Mouse (Mus musculus) cerebellum, adult 11 months (tissue): ENCODE data around the gene Mcemp1.

ENCODE experiments used
- DNase-seq: peaks from one replicate; pipeline ENCODE4 v3.0.0; 2022

The Mcemp1 gene

DNA sequence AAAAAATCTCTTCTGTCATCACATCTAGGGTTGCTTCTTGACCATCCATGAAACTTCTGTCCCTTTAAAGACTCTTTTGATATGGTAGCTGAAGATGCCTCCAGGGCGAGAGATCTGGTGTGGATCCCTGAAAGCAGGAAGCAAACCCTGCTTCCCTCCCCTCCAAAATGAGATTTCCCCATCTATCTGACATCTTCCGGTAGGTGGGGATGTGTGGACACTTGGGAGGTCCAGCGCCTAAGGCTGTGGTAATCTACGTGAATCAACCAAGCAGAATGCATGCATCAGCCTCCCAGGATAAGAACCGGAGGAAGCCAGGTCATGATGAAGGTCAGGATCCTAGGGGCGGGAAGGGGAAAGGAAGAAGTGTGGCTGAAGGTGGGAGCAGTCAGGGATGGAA, at the start of gene Mcemp1:
TSS of gene Mcemp1 (plus strand) at position 248 of the 400 bp plus-strand sequence.
- no peak for DNase-seq

DNA sequence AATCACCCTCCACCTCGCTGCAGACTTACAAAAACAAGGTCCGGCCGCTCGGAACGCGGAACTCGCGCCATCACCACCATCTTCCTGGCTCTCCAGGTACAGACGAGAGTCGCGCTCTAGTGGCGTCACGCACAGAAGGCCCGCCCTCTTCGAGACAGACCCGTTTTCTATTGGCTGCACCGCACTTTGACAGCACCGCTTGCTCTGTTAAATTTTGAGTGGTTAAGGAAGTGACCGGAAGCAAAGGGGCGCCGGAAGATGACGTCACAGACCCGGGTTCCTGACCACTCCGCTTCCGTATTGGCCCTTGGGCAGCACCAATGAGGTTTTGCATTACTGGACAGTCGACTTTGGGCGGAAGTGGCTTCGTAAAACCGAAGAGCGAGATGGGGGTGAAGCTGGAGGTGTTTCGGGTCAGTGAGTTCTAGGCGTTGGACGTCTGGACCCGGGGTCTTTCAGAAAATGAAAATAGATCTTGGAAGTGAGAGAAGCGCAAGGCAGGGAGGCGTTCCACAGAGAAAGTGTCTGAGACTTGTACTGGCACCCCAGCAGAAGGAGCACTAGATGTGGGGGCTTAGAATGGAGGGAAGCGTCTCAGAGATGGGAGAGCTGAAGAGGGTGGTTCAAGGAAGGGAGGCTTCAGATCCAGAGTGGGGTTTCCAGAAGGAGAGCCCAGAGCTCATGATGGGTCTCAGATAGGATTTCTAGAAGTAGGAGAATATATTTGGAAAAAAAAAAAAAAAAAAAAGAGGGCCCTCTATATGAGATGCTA, 44.2 kb upstream of the Mcemp1 start, which contains the start of the genes Xab2 and Pet100:
TSS of gene Xab2 (minus strand) at position 118 of the 772 bp plus-strand sequence.
TSS of gene Pet100 (plus strand) at position 350 of the 772 bp plus-strand sequence.
- DNase-seq: peak; percentile 98

DNA sequence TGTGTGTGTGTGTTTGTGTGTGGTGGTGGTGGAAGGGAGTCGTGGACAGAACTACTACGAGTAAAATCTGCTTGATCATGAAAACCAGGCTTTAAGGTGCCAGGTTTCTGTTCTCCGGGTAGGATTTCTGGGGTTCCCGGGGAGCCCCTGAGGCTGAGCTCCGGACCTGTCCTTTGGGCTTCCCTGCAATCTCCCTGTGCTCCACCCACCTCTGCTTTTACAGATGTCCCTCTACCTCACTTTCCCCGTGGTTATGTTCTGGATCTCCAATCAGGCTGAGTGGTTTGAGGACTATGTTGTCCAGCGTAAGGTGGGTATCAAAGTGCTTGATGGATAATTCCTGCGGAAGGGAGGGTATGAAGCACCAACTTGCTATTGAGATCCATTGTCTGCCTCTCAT, 43.4 kb upstream of the Mcemp1 start:
- no peak for DNase-seq

DNA sequence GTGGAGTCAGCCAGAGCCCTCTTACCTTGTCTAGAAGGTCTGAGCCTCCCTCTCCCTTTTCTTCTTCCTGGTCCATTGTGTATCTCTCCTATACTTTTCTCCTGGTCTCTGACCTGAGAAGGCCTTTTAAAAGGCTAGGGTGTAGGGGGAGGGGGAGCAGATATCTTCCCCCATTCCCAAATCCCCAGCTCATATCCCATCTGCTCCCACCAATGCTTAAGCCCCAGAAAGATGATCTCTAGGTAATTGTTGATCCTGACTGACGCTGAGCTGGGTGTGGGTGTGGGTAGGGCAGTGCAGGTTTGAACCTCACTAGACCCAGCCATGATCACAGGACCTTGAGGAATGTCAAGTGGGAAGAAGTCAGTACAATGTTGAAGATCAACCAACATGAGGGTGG, 40.1 kb upstream of the Mcemp1 start, which contains the start of gene Pcp2:
TSS of gene Pcp2 (minus strand) at position 101 of the 400 bp plus-strand sequence.
- no peak for DNase-seq

DNA sequence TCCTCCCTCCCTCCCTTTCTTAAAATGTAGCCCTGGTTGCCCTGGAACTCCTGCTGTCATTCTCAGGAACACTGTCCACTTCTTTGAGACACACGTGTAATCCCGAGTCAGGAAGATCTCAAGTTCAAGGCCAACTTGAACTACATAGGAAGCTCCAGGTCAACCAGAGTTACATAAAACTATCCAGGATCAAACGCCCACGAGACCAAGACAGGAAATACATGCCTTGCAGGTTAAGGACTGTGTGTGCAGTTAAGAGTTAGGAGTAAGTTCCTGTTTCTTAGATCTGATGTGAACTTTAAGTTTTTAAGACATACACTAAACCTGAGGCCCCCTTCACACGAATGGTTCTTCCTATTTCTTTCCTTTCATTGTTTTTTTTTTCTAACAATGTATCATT, 38.6 kb upstream of the Mcemp1 start:
- no peak for DNase-seq

DNA sequence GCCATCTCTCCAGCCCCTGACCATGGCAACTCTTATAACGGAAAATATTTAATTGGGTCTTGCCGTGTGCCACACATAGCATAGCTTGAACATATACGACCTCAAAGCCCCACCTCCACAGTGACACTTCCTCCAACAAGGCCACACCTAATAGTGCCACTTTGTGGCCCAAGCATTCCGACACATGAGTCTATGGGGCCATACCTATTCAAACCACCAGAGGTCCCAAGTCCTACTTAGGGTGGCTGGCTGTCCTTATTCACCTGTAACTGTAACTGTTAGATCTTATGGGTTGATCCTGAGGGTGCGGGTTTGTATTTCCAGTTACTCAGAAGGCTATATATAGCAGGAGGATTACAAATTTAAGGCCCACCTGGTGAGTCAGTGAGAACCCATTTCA, 37.5 kb upstream of the Mcemp1 start:
- no peak for DNase-seq

DNA sequence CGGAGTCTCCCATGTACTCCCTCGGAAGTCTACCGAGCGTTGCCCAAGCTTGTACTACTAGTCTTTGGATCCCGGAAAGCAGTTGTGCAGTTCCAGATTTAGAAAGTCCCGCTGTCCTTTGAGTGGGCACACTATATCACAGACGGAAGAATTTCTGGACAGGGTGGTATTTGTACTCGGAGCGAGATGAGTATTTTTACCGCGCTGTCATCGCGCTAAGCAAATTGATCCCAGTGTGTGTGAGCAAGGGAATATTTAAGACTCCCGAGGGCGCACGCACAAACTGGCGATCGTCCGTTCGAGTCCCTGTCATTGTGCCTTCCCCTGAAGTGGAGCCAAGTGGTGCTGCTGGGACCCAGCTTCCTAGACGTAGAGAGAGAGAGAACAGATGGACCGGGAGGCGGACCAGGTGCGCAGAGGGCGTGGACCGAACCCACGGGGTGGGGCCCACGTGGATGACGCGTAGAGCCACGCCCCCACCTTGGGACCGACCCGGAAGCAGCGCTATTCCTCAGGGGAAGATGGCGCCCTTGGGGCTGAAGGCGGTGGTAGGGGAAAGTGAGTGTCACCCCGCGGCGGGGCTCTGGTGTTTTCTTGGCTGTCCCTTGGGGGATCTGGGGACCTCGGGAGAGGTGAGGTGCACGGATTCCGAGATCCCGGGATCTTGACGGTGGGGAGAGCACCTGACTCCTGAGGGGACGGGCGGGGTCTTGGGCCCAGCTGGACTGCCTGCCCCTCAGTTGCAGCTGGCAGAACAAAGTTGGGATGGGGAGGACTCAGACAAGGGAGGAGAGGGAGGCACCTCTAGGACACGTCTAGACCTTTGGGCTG, 34.7 kb upstream of the Mcemp1 start, which contains the start of gene Stxbp2:
TSS of gene Stxbp2 (plus strand) at position 309 of the 831 bp plus-strand sequence.
- DNase-seq: peak; percentile 80

DNA sequence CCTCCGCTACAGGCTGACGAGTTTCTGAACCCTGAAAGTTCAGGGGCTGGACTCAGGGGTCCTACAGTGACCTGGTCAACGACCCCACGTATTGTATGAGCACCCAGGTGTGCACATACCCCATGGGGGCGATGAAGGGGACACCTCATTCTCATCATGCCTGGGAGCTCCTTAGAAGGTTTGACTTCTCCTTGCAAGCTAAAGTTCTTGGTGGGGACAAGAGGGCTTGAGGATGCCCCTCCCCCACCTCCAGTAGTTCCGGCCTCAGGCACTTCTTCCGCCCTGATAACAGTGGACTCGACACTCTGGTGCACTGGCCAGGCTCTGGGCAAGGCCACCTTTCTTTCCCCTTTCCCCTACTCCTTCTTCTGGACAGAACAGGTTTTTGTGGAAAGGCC, 34.1 kb upstream of the Mcemp1 start:
- DNase-seq: no peak

DNA sequence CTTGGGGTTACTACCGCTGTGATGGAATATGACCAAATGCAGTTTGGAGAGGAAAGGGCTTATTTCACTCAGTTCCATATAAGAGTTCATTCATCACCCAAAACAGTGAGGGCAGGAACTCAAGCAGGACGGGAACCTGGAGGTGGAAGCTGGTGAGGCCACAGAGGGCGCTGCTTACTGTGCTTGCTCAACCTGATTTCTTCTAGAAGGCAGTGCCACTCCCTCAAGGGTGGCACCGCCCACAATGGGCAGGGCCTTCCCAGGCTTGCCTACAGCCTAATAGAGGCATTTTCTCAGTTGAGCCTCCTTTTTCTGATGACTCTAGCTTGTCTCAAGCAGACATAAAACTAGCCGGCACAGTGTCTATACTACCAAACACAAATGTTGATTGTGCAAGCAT, 19.8 kb upstream of the Mcemp1 start:
- DNase-seq: no peak

DNA sequence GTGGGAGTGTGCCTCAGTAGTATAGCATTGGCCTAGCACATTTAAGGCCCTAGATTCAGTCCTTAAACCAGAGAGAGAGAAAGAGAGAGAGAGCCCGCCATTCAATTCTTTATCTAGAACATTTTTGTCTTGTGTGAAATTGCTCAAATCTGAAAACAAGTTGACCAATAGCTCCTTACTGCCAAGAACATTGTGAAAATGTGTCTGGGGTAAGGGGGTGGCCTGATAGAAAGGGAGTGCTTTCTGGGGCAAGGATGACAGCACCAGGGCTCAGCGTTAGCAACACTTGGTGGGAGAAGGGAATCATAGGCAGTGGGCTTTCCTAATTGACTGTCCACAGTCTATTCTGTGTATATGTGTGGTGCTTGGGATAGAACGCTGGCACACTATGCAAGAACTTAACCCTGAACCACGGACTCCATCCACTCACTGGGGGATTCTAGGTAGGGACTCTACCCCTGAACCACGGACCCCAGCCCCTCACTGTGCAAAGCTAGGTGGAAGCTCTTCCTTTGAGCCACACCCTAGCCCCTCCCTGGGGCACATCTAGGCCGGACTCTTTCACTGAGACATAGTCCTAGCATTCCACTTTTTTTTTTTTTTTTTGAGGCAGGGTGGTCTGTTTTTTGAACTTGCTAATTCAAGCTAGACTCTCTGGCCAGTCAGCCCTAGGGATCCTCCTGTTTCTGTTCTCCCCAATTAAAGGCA, 18.6 kb upstream of the Mcemp1 start:
- DNase-seq: no peak

DNA sequence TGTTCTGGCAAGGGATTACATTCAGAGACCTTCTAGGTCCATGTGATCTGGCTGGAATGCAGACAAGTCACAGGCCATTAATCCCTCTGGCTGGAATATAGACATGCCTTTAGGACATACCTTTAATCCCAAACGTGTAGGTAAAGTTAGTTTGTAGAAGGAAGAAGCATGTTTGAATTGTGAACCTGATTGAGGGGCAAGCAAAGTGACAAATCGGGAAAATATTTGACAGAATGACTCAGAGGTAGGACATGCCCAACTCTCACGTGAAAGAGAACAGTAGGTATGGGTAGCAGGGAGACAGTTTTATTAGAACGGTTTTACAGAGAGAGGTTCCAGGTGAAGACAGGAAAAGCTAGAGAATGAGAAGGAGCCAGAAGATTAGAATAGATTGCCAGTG, 18.0 kb upstream of the Mcemp1 start:
- no peak for DNase-seq

DNA sequence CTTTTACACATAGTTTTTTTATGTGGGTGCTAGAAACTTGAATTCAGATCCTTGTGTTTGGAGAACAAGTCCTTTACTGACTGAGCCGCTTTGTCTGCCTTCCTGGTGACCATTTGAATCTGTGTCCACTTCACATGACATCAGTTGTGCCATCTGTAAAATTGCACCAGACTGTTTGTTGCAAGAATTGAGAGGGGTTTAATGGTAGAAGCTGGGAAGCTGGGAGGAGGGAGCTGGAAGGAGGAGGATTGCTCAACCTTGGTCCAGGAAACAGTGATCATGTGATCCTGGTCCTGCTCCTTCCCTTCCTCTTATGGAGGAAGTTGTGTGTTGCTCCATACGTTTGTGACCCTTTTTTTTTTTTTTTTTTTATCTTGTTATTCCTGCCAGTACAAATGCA, 17.3 kb upstream of the Mcemp1 start:
- no peak for DNase-seq

DNA sequence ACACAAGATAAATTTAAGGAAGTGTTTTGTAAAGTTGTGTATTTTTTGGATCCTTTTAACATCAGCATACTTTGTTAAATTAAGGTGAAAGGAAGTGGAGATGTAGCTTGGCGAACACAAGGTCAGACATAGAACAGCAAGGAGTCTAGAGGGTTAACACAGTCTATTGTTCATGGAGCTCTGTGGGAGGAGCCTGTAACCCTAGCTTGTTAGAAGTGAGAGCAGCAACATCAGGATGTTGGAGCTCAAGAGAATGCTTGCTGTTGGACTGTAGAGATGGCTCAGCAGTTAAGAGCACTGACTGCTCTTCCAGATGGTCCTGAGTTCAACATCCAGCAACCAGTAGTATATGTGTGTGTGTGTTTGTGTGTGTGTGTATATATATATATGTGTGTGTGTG, 16.6 kb upstream of the Mcemp1 start:
- no peak for DNase-seq

DNA sequence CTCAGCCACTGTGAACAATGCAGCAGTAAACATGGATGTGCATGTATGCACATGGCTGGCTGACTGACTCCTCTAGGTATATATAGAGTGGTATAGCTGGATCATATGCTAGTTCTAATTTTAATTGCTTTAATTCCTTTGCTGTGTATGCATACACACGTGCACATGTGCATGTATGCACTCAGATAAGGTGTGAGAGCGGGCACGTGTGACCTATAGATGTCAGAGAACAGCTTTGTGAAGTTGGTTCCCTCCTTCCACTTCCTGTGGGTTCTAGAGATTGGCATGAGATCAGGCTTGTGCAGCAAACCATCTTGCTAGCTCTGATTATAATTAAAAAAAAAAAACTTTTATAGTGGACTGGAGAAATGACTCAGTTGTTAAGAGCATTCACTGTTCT, 12.7 kb upstream of the Mcemp1 start:
- DNase-seq: no peak

DNA sequence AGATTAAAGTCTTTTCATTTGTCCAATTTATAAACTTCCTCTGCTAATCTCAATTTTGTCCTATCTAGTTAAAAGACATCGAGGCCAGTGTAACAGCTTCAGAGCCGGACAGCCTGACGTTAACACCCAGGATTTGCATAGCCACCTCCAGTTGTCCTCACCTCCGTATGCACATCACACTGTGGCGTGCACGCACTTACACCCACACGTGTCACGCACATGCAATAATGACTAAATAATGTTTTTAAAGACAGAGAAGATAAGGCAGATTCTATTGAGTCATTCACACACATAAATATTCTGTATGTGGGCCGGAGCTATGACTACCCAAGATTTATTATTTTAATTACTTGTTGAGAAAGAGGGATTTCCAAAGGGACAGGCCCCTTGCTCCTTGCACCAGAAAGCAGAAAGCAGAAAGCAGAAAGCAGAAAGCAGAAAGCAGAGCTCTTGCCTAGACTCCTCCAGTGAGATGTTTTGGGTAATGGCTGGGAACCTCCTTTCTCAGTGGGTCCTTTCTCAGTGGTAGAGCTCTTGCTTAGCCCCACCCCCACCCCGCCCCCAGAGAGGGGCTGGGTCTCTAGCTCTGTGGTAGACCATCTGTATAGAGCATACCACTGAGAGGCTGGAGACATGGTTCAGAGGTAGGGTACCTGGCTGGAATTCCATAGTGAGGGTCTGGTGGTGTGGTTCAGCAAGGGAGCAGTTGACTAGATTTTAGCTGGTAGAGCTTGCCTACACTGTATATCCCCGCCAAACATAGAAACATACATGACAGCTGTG, 10.6 kb upstream of the Mcemp1 start:
- DNase-seq: no peak

DNA sequence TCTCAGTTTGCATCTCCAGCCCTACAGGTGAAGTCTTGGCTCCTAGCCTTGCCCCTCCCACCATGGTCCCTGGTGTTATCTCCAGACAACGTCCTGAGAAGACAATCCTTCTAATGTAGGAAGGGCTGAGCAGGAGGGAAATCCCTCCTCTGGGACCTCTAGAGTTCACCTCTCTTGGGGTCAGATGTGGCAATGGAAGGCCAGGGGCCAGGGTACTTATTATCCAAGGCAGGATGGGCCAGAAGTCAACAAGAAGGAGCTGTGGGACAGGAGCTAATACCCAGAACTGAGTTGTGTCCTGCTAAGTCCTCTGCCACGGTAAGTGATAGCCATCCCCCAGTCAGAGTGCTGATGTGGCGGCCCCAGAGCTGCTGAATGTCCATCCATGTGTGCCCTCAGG, 10.0 kb upstream of the Mcemp1 start, which contains the start of gene Retn:
TSS of gene Retn (plus strand) at position 245 of the 400 bp plus-strand sequence.
- DNase-seq: no peak

DNA sequence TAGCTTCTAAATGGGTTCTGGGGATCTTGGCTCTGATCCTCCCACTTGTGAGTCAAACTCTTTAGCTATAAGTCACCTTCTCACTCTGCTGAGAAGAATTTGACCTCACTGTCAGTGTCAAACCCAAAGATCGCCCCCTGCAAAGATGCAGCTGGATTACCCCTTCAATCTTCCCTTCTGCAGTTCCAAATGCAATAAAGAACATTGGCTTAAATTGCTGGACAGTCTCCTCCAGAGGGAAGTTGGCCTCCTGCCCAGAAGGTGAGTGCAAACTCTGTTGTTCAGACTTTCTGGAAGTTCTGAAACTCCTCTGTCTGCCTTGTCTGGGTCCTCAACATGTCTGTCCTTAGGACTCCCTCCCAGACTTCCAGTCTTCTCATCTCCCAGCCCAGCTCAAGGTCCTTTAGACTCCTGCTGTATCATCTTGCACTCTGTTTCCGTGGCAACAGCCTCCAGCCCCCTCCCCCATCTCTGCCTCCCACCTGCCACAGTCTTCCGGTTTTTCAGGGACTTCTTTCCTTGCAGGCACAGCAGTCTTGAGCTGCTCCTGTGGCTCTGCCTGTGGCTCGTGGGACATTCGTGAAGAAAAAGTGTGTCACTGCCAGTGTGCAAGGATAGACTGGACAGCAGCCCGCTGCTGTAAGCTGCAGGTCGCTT, 8.7 kb upstream of the Mcemp1 start:
- no peak for DNase-seq

DNA sequence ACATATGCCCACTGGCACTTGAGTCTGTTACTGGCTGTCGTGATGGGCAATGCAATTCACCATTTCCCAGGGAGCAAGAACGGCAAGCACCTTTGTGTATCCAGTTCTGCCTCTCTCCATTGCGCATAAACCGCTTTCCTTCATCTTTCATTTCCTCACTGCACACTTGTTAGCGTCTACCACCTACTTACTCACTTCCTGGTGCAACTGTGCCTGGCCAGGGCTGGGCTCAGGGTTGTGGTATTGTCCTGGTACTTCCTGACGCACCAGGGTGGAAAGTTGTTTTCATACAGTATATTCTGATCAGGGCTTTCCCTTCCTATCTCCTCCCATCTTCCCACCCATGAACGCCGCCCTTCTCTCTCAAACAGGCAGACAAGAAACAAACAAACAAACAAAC, 4.7 kb upstream of the Mcemp1 start:
- DNase-seq: no peak

DNA sequence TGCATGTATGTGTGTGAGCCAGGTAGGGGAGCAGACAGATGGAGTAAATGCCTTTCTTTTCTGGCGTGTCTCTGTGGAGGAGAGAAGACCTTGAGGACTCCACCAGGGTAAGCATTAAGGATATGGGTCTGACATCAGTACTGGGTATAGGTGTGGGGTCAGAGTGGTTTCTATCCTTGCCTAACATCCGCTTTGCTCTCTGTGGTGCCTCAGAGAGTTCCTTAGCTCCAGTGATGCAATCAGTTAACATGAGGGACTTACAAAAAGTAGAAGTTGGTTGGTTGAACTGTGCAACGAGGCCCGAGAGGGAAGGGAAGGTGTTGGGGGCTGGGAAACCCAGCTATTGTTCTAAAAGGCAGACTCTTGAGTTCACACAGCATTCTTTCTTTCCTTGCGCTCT, 1.1 kb upstream of the Mcemp1 start:
- DNase-seq: no peak

DNA sequence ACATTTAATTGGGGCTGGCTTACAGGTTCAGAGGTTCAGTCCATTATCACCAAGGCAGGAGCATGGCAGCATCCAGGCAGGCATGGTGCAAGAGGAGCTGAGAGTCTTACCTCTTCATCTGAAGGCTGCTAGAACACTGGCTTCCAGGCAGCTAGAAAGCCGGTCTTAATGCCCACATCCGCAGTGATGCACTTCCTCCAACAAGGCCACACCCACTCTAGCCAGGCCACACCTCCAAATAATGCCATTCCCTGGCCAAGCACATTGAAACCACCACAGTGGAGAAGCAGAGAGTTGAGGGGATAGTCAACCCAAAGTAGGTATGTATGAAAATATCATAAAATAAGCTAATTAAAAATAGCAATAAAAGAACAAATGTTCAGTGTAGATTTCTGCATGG, 4.8 kb downstream of the Mcemp1 start:
- DNase-seq: no peak

DNA sequence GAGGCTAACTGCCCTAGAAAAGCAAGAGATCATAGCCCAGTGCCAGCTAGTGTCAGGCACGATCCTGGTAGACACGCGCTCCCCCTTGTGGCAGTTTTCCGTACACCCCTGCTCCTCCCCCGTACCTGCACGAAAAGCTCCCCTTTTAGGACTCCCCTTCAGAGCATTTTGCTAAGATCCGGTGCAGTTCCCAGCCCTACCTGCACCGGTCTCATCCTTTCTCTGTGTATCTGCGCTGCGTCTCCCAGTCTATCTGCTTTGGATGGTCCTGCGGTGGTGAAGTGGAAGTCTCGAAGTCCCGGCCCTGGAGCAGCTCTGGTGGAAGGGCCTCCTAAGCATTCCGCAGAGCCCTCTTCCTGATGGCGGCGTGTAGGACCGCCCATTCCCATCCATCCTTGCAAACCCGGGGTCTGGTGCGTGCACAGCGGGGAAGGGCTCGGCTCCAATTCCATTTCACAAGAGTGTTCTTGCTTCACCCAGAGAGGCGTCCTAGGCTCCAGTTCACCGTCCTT, 6.5 kb downstream of the Mcemp1 start, which contains the start of gene Fcor:
TSS of gene Fcor (minus strand) at position 383 of the 512 bp plus-strand sequence.
- peak; percentile 91 for DNase-seq
